Mouse (Mus musculus): Measurements from ENCODE around the gene Nup85. TPM values are rescaled to one million over a fixed set of nuclear protein-coding genes. Genes with fewer than 3 reads are reported as not detected.

Nup85 gene
- polyA plus RNA-seq, 1 experiment from 2014 or later, result 85.2 TPM

- ATAC-seq (ENCODE audit: insufficient number of reproducible peaks, insufficient read depth, low FRiP score, low read depth), result no peak
- WGBS, result 60% methylated on average over 2 of the region's 2 CpGs
- Histone ChIP-seq H3K27ac (replicated peaks in 1 of 2; ENCODE audit: control insufficient read depth in 1 of 2, insufficient read depth in 1 of 2, low read depth in 2 of 2, low read length in 2 of 2) (no peak overlapping the region), H3K9me3 (ENCODE audit: control insufficient read depth, low read length) (no peaks in the 10 kb centered on the region), H3K4me3 (ENCODE audit: control insufficient read depth in 1 of 2, insufficient read depth in 1 of 2, low read depth in 1 of 2, low read length in 2 of 2) (no peak overlapping the region), H3K36me3 (ENCODE audit: control insufficient read depth, insufficient read depth, low read length) (peaks cover 11% of the 10 kb centered on the region), H3K4me2 (ENCODE audit: low read length) (no peak overlapping the region), H3K4me1 (ENCODE audit: control insufficient read depth in 2 of 2, insufficient read depth in 2 of 2, low read length in 2 of 2) (peaks cover 3 to 11% of the 10 kb centered on the region in 2 experiments; a peak in 2 of 4 replicates), H3K27me3 (ENCODE audit: control insufficient read depth, insufficient read depth, low read length) (no peaks in the 10 kb centered on the region), H3K9ac (ENCODE audit: low read length) (no peak overlapping the region)
Observed at GRCm38 (mm10) chr11:115538045-115538444, 26.2 kb upstream of the Nup85 start.

GRCm38 (mm10) chr11:115543571-115543970 lies 20.7 kb upstream of the Nup85 start:
- Histone ChIP-seq H3K27ac (replicated peaks in 1 of 2; ENCODE audit: control insufficient read depth in 1 of 2, insufficient read depth in 1 of 2, low read depth in 2 of 2, low read length in 2 of 2) (no peak overlapping the region), H3K4me3 (ENCODE audit: control insufficient read depth in 1 of 2, insufficient read depth in 1 of 2, low read depth in 1 of 2, low read length in 2 of 2) (no peak overlapping the region), H3K36me3 (ENCODE audit: control insufficient read depth, insufficient read depth, low read length) (no peaks in the 10 kb centered on the region), H3K27me3 (ENCODE audit: control insufficient read depth, insufficient read depth, low read length) (no peaks in the 10 kb centered on the region), H3K9ac (ENCODE audit: low read length) (no peak overlapping the region), H3K4me1 (ENCODE audit: control insufficient read depth in 2 of 2, insufficient read depth in 2 of 2, low read length in 2 of 2) (no peaks in the 10 kb centered on the region), H3K9me3 (ENCODE audit: control insufficient read depth, low read length) (no peaks in the 10 kb centered on the region), H3K4me2 (ENCODE audit: low read length) (no peak overlapping the region)
- ATAC-seq (ENCODE audit: insufficient number of reproducible peaks, insufficient read depth, low FRiP score, low read depth), result no peak
- WGBS, result 65% methylated on average over 4 of the region's 4 CpGs

- no peaks in the 10 kb centered on the region; the same call in 1 of the 2 replicates for H3K9me3 ChIP-seq (ENCODE audit: control insufficient read depth, low read length)
- no peak overlapping the region for H3K4me2 ChIP-seq (ENCODE audit: low read length)
- no peaks in the 10 kb centered on the region for H3K36me3 ChIP-seq (ENCODE audit: control insufficient read depth, insufficient read depth, low read length)
- H3K9ac ChIP-seq (ENCODE audit: low read length), result no peak overlapping the region
- no peak overlapping the region for H3K4me3 ChIP-seq (ENCODE audit: control insufficient read depth in 1 of 2, insufficient read depth in 1 of 2, low read depth in 1 of 2, low read length in 2 of 2)
- H3K27me3 ChIP-seq (ENCODE audit: control insufficient read depth, insufficient read depth, low read length), result no peaks in the 10 kb centered on the region
- WGBS, result 54% methylated on average over 4 of the region's 4 CpGs
- H3K27ac ChIP-seq (replicated peaks in 1 of 2; ENCODE audit: control insufficient read depth in 1 of 2, insufficient read depth in 1 of 2, low read depth in 2 of 2, low read length in 2 of 2), result no peak overlapping the region
- no peaks in the 10 kb centered on the region for H3K4me1 ChIP-seq (ENCODE audit: control insufficient read depth in 2 of 2, insufficient read depth in 2 of 2, low read length in 2 of 2)
- no peak for ATAC-seq (ENCODE audit: insufficient number of reproducible peaks, insufficient read depth, low FRiP score, low read depth)
Observed at GRCm38 (mm10) chr11:115552783-115553182, 11.5 kb upstream of the Nup85 start.

GRCm38 (mm10) chr11:115555717-115556116 lies 8.5 kb upstream of the Nup85 start:
- H3K4me2 ChIP-seq (ENCODE audit: low read length), result no peak overlapping the region
- no peak overlapping the region for H3K4me3 ChIP-seq (ENCODE audit: control insufficient read depth in 1 of 2, insufficient read depth in 1 of 2, low read depth in 1 of 2, low read length in 2 of 2)
- no peaks in the 10 kb centered on the region for H3K9me3 ChIP-seq (ENCODE audit: control insufficient read depth, low read length)
- no peaks in the 10 kb centered on the region for H3K36me3 ChIP-seq (ENCODE audit: control insufficient read depth, insufficient read depth, low read length)
- no peaks in the 10 kb centered on the region for H3K4me1 ChIP-seq (ENCODE audit: control insufficient read depth in 2 of 2, insufficient read depth in 2 of 2, low read length in 2 of 2)
- no peak for ATAC-seq (ENCODE audit: insufficient number of reproducible peaks, insufficient read depth, low FRiP score, low read depth)
- WGBS, result 74% methylated on average over 17 of the region's 17 CpGs
- H3K27ac ChIP-seq (replicated peaks in 1 of 2; ENCODE audit: control insufficient read depth in 1 of 2, insufficient read depth in 1 of 2, low read depth in 2 of 2, low read length in 2 of 2), result no peak overlapping the region
- H3K9ac ChIP-seq (ENCODE audit: low read length), result no peak overlapping the region
- H3K27me3 ChIP-seq (ENCODE audit: control insufficient read depth, insufficient read depth, low read length), result no peaks in the 10 kb centered on the region

GRCm38 (mm10) chr11:115563406-115563805 lies 828 bp upstream of the Nup85 start:
- no peak for ATAC-seq (ENCODE audit: insufficient number of reproducible peaks, insufficient read depth, low FRiP score, low read depth)
- 44% methylated on average over 4 of the region's 4 CpGs for WGBS

GRCm38 (mm10) chr11:115564961-115565360 lies 727 bp downstream of the Nup85 start:
- Histone ChIP-seq H3K4me2 (ENCODE audit: low read length) (peak overlapping the region; percentile 86), H3K9me3 (ENCODE audit: control insufficient read depth, low read length) (no peaks in the 10 kb centered on the region), H3K4me3 (ENCODE audit: control insufficient read depth in 1 of 2, insufficient read depth in 1 of 2, low read depth in 1 of 2, low read length in 2 of 2) (peak overlapping the region; percentile 69 to 71), H3K27ac (replicated peaks in 1 of 2; ENCODE audit: control insufficient read depth in 1 of 2, insufficient read depth in 1 of 2, low read depth in 2 of 2, low read length in 2 of 2) (no peak overlapping the region), H3K4me1 (ENCODE audit: control insufficient read depth in 2 of 2, insufficient read depth in 2 of 2, low read length in 2 of 2) (peaks cover 3 to 15% of the 10 kb centered on the region in 2 experiments; a peak in 3 of 4 replicates), H3K36me3 (ENCODE audit: control insufficient read depth, insufficient read depth, low read length) (peaks cover 42% of the 10 kb centered on the region), H3K27me3 (ENCODE audit: control insufficient read depth, insufficient read depth, low read length) (no peaks in the 10 kb centered on the region), H3K9ac (ENCODE audit: low read length) (peak overlapping the region; percentile 84)
- 14% methylated on average over 7 of the region's 7 CpGs for WGBS
- no peak for ATAC-seq (ENCODE audit: insufficient number of reproducible peaks, insufficient read depth, low FRiP score, low read depth)

More at GRCm38 (mm10) chr11:115563406-115563805, 828 bp upstream of the Nup85 start:
- Histone ChIP-seq H3K9ac (ENCODE audit: low read length) (peak overlapping the region; percentile 84), H3K27me3 (ENCODE audit: control insufficient read depth, insufficient read depth, low read length) (no peaks in the 10 kb centered on the region), H3K36me3 (ENCODE audit: control insufficient read depth, insufficient read depth, low read length) (peaks cover 27% of the 10 kb centered on the region), H3K27ac (replicated peaks in 1 of 2; ENCODE audit: control insufficient read depth in 1 of 2, insufficient read depth in 1 of 2, low read depth in 2 of 2, low read length in 2 of 2) (peak overlapping the region in 1 of 2 experiments; percentile 81; a peak in 1 of 4 replicates), H3K4me1 (ENCODE audit: control insufficient read depth in 2 of 2, insufficient read depth in 2 of 2, low read length in 2 of 2) (peaks cover 3 to 15% of the 10 kb centered on the region in 2 experiments; a peak in 3 of 4 replicates), H3K4me2 (ENCODE audit: low read length) (peak overlapping the region; percentile 86), H3K4me3 (ENCODE audit: control insufficient read depth in 1 of 2, insufficient read depth in 1 of 2, low read depth in 1 of 2, low read length in 2 of 2) (peak overlapping the region; percentile 69 to 71; a peak in 3 of 4 replicates), H3K9me3 (ENCODE audit: control insufficient read depth, low read length) (no peaks in the 10 kb centered on the region)

GRCm38 (mm10) chr11:115579080-115579479 lies 14.8 kb downstream of the Nup85 start:
- no peaks in the 10 kb centered on the region for H3K4me1 ChIP-seq (ENCODE audit: control insufficient read depth in 2 of 2, insufficient read depth in 2 of 2, low read length in 2 of 2)
- H3K4me3 ChIP-seq (ENCODE audit: control insufficient read depth in 1 of 2, insufficient read depth in 1 of 2, low read depth in 1 of 2, low read length in 2 of 2), result no peak overlapping the region
- H3K9ac ChIP-seq (ENCODE audit: low read length), result no peak overlapping the region
- H3K27ac ChIP-seq (replicated peaks in 1 of 2; ENCODE audit: control insufficient read depth in 1 of 2, insufficient read depth in 1 of 2, low read depth in 2 of 2, low read length in 2 of 2), result no peak overlapping the region
- peaks cover 72% of the 10 kb centered on the region for H3K36me3 ChIP-seq (ENCODE audit: control insufficient read depth, insufficient read depth, low read length)
- H3K4me2 ChIP-seq (ENCODE audit: low read length), result no peak overlapping the region
- ATAC-seq (ENCODE audit: insufficient number of reproducible peaks, insufficient read depth, low FRiP score, low read depth), result no peak
- no peaks in the 10 kb centered on the region for H3K27me3 ChIP-seq (ENCODE audit: control insufficient read depth, insufficient read depth, low read length)
- no peaks in the 10 kb centered on the region for H3K9me3 ChIP-seq (ENCODE audit: control insufficient read depth, low read length)

GRCm38 (mm10) chr11:115582913-115583606 lies 18.8 kb downstream of the Nup85 start:
- no peak for ATAC-seq (ENCODE audit: insufficient number of reproducible peaks, insufficient read depth, low FRiP score, low read depth)
- Histone ChIP-seq H3K9me3 (ENCODE audit: control insufficient read depth, low read length) (no peaks in the 10 kb centered on the region), H3K9ac (ENCODE audit: low read length) (no peak overlapping the region), H3K36me3 (ENCODE audit: control insufficient read depth, insufficient read depth, low read length) (peaks cover 98% of the 10 kb centered on the region), H3K27ac (replicated peaks in 1 of 2; ENCODE audit: control insufficient read depth in 1 of 2, insufficient read depth in 1 of 2, low read depth in 2 of 2, low read length in 2 of 2) (no peak overlapping the region), H3K27me3 (ENCODE audit: control insufficient read depth, insufficient read depth, low read length) (no peaks in the 10 kb centered on the region), H3K4me1 (ENCODE audit: control insufficient read depth in 2 of 2, insufficient read depth in 2 of 2, low read length in 2 of 2) (no peaks in the 10 kb centered on the region; a peak in 1 of 4 replicates), H3K4me2 (ENCODE audit: low read length) (no peak overlapping the region), H3K4me3 (ENCODE audit: control insufficient read depth in 1 of 2, insufficient read depth in 1 of 2, low read depth in 1 of 2, low read length in 2 of 2) (no peak overlapping the region)
- WGBS, result 83% methylated on average over 10 of the region's 10 CpGs
